Mouse (Mus musculus) ES-CJ7 (cell line): Measurements from ENCODE around the gene Ptger4.
A peak's percentile ranks its signal among the peaks of the same experiment; 100 is the strongest.

ENCODE experiments used
- DNase-seq: peaks from one replicate; pipeline ENCODE4 v3.0.0; 2011; ENCODE audit warnings: low read depth, low spot score

Gene Ptger4

DNA sequence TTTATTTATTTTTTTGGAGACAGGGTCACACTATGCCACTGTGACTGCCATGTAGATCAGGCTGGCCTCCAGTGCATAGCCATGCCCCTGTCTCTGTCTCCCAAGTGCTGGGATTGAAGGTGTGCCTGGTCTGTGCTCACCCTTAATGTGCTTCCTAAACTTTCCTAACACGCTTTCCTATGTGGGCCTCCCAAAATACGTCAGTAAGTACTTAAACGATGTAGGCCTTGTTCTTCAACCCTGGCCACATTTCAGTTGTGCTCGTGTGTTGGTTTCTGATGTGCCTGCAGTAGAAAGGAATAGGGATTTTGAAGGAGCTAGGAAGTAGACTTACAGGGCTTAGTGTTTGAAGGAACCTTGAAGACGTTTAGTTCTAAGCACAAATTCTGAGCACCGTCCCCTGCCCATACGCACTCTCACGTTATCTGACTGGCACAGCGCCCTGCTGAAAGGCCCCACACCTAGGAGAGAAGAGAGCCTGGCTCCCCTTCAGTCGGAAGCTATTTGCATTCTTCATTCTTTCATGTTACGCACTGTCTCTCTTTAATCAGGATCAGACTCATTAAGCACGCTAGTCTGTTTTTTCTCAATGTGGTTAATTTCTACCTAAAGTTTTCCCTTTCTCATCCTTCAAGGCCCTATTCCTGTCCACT is 78.7 kb downstream of the Ptger4 start:
- no peak for DNase-seq

DNA sequence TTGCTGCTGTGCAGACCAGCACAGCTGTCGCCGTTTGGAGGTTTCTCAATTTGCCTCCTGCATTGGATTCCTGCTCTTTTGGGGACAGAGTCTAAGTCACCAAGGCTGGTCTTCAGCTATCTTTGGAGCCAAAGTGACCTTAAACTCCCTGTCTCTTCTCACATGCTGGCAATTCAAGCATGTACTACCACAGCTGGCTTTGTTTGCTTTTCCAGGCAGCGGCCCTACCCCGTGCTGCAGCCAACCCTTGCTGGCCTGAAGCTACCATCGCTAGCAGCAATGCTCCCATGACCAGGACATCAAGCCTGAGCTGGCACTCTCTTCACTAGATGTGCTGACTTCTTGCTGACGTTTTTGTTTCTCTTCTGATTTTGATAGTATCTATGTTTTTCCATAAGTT is 85.2 kb downstream of the Ptger4 start:
- no peak for DNase-seq

DNA sequence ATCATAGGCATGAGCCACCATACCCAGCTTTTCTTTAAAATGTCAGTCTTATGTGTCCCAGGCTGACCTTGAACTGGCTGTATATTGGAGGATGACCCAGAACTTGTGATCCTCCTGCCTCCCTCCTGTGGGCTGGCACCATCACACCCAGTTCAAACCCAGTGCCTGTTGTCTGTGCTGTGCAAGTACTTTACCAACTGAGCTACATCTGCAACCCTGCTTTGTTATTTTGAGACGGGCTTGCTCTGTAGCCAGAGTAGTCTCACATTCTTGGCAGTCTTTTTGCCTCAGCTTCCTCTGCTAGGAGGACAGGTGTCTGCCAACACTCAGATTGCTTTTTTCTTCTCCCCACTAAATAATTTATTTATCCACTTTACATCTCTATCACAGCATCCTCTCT is 86.6 kb downstream of the Ptger4 start:
- DNase-seq = peak; percentile 32
